Mouse (Mus musculus): ENCODE measurements at regions not wholly inside any gene's neighbourhood (a gene's known extent, or its start where the extent isn't known, plus 50 kb on each side); places are given as distances from the start of the nearest gene placed in this dataset.

GRCm38 (mm10) chr11:48250678-48251317 lies 262.0 kb upstream of the Sgcd start:
- no peak for TF ChIP-seq CTCF (IDR thresholded peaks at IDR 0.05; ENCODE audit: extremely low read depth, insufficient read depth, insufficient read length, insufficient replicate concordance)
- no peak for TF ChIP-seq POLR2A (IDR thresholded peaks at IDR 0.05; ENCODE audit: low read depth, low read length)

Measured in spleen, adult 2 months (tissue).